Mouse (Mus musculus): ENCODE data around the gene Ly9.

The Ly9 gene

GRCm38 (mm10) chr1:171584584-171584983 is 22.6 kb downstream of the Ly9 start:
- no peak for DNase-seq (ENCODE audit: low spot score in 2 of 2)

DNA sequence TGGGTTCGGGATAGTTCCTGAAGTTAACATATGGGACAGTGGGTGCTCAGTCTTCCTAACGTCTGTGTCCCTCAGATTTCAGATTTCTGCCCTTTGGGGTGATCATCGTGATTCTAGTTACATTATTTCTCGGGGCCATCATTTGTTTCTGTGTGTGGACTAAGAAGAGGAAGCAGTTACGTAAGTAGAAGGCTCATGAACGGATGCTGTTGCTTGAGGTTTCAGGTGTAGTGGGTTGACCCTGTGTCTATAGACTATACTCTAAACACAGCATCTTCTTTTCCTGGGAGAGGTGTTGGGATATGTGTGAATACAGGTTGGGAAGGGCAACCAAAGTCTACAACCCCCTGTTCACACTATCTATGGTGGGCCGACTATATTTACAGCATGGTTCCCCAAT is 30.0 kb downstream of the Ly9 start:
- no peak for DNase-seq (ENCODE audit: low spot score in 2 of 2)

- no peak for DNase-seq (ENCODE audit: low spot score in 2 of 2)
These were observed 38.8 kb downstream of the Ly9 start for GRCm38 (mm10) chr1:171568436-171568835.

GRCm38 (mm10) chr1:171566777-171567176 is 40.4 kb downstream of the Ly9 start:
- peak in 1 of 2 experiments; percentile 4 for DNase-seq (ENCODE audit: low spot score in 2 of 2)

GRCm38 (mm10) chr1:171565888-171566287 is 41.3 kb downstream of the Ly9 start:
- DNase-seq (ENCODE audit: low spot score in 2 of 2) = no peak

DNA sequence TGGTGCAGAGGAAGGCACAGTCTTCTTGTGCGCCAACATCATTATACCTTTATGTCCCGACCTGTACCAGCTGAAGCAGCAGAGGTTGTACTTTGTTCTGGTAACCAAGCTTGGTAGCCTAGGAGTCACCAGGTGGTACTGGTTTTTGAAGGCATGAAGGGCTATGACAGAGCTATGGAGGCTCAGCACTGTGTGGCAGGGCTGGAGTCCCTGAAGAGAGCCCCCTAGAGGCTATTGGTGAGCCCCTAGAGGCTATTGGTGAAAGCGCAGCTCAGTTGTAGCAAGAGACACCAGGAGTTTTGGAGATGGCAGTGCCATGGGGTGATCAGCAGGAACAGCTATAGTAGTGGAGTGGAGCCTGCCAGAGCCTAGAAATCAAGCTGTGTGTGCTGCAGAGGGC is 43.0 kb downstream of the Ly9 start:
- no peak for DNase-seq (ENCODE audit: low spot score in 2 of 2)

DNA sequence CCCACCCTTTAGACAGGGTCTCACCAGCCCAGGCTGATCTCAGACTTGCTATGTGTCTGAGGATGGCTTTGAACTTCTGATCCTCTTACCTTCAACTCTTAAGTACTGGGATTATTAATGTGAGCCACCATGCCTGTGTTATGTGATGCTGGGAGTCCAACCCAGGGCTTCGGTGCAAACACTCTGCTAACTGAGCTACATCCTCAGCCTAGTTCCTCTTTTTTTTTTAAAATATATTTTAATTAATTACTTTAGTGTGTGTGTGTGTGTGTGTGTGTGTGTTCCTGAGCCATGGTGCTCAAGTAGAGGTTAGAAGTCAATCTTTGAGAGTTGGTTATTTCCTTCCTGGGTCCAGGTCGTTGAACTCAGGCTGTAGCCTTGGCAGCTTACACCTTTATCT is 44.2 kb downstream of the Ly9 start:
- no peak for DNase-seq (ENCODE audit: low spot score in 2 of 2)

DNA sequence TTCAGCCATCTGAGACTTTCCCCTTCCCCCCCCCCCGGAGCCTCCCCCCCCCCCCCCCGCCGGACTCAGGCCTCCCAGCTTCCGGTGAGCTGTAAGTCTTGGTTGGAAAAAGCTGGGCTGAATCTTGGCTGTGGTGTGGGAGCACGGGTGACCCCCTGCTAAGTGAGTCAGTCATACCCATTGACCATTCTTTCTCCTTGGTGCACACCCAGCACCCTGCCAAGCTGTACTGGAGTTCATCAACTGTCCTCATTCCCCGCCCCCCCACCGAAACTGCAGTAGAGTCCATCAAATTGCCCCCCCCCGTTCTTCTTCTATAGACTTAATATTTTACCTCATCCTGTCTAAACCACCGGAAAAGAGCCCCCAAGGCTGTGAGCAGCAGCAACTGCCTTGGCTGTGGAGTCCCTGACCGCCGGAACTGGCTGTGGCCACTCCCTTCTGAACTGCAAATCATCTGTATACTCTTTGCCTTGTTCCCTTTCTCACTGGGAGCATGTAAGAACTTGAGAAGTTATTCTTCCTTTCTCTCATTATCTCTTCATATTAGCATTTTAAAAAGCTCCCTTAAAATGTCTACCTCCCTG is 45.5 kb downstream of the Ly9 start:
- no peak for DNase-seq (ENCODE audit: low spot score in 2 of 2)

DNA sequence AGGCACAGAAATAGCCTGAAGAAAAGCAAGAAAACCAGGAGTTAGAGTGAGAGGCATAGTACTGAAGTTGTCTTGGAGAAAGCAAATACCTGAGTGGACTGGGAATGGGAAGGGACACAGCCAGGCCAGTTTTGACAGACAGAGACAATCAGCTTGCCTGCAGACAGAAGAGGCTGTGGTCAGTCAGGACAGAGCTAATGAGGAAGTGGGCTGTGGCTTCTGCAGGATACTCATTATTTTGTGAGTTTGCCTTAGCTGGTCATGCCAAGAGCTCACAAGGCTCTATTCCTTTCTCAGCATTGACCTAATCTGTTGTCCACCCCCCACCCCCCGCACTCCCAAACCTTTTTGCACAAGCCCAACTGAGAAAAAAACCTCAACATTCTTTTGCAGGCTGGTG is 46.0 kb downstream of the Ly9 start:
- no peak for DNase-seq (ENCODE audit: low spot score in 2 of 2)

- DNase-seq (ENCODE audit: low spot score in 2 of 2) = no peak
These were observed 46.9 kb downstream of the Ly9 start for GRCm38 (mm10) chr1:171560262-171560661.

GRCm38 (mm10) chr1:171558898-171559297 is 48.3 kb downstream of the Ly9 start, which contains the start of gene Cd244a:
Gene Cd244a (plus strand): TSS chr1:171559193.
- DNase-seq (ENCODE audit: low spot score in 2 of 2) = no peak

GRCm38 (mm10) chr1:171558407-171558806 is 48.8 kb downstream of the Ly9 start:
- no peak for DNase-seq (ENCODE audit: low spot score in 2 of 2)

- DNase-seq (ENCODE audit: low spot score in 2 of 2) = no peak
These were observed 50.8 kb downstream of the Ly9 start for GRCm38 (mm10) chr1:171556366-171556765.

GRCm38 (mm10) chr1:171553359-171554341 is 53.6 kb downstream of the Ly9 start:
- DNase-seq (ENCODE audit: low spot score in 2 of 2) = no peak

DNA sequence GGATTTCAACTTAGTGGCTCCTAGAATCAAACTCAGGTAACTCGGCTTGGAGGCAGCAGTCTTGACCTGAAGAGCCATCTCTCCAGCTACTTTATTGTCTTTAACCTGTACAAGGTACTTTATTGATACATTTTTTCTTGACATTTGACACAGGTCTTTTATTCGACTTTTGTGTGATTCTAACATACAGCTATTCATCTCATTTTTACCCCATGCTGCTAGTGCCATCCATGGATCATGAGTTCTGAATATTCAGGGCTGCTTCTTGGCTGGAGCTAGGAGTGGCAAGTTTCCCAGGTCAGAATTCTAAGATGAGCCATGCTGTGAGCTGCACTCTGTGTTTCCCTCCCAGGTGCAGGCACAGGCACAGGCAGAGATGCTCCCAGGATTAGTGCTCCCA is 55.0 kb downstream of the Ly9 start:
- no peak for DNase-seq (ENCODE audit: low spot score in 2 of 2)

- no peak for DNase-seq (ENCODE audit: low spot score in 2 of 2)
These were observed 55.9 kb downstream of the Ly9 start for GRCm38 (mm10) chr1:171551326-171551725.

DNA sequence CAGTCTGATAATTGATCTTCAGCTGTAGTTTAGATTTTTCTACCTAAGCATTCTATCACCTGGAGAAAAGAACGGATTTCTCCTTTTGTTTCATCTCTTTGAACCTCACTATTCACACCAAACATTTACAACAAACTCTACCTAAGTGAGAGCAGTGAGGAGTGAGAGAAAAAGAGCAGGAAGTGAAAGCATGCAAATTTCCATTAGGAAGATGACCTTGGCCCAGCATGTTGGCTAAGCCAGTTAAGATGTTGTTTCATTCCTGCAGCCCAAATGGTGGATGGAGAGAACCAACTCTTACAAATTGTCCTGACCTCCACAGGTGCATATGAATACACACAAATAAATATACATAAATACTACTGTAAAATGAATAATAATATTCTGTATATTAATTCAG is 66.5 kb downstream of the Ly9 start:
- no peak for DNase-seq (ENCODE audit: low spot score in 2 of 2)

Data from right cerebral cortex, postnatal 36 days (tissue).